ENCODE assay signal across 9 mouse cellular contexts in genomic region chr13:41357161-41357560, GRCm38 (mm10).
DNase-seq lines count a peak whose midpoint lies in the region; ATAC-seq lines count a peak whose summit lies in the region.
"Had no signal": no experiment of that assay in that cellular context is flagged by ENCODE, and none has a peak within 500 bp of the region (broad histone marks: within the 10 kb centered on the region; RNA-seq: fewer than 3 reads in every experiment).

No protein-coding gene starts in this region.

- no peaks in the 10 kb centered on the region for H3K36me3 ChIP-seq in liver, embryonic 13.5 days
- no peaks in the 10 kb centered on the region for H3K36me3 ChIP-seq in liver, embryonic 11.5 days (ENCODE audit: control insufficient read depth, insufficient read depth, low read length)
- no peaks in the 10 kb centered on the region for H3K36me3 ChIP-seq in forebrain, embryonic 12.5 days (replicated peaks)
- no peaks in the 10 kb centered on the region for H3K36me3 ChIP-seq in intestine, embryonic 15.5 days
- no peaks in the 10 kb centered on the region for H3K36me3 ChIP-seq in neural tube, embryonic 15.5 days

- H3K9me3 ChIP-seq in liver, embryonic 13.5 days (replicated peaks) = no peaks in the 10 kb centered on the region
- H3K9me3 ChIP-seq in liver, embryonic 11.5 days (ENCODE audit: control insufficient read depth, low read length) = no peaks in the 10 kb centered on the region
- H3K9me3 ChIP-seq in forebrain, embryonic 12.5 days = no peaks in the 10 kb centered on the region
- H3K9me3 ChIP-seq in intestine, embryonic 15.5 days = no peaks in the 10 kb centered on the region
- no peaks in the 10 kb centered on the region for H3K9me3 ChIP-seq in neural tube, embryonic 15.5 days (replicated peaks)

- no peak overlapping the region for H3K4me3 ChIP-seq in liver, embryonic 13.5 days (replicated peaks)
- H3K4me3 ChIP-seq in liver, embryonic 11.5 days (ENCODE audit: low read depth, low read length) = no peak overlapping the region
- H3K4me3 ChIP-seq in forebrain, embryonic 12.5 days (replicated peaks) = peak overlapping the region; percentile 58
- H3K4me3 ChIP-seq in intestine, embryonic 15.5 days (replicated peaks) = peak overlapping the region; percentile 69
- peak overlapping the region; percentile 68 for H3K4me3 ChIP-seq in neural tube, embryonic 15.5 days (replicated peaks)

- peaks cover 21% of the 10 kb centered on the region for H3K4me1 ChIP-seq in liver, embryonic 13.5 days (replicated peaks)
- peaks cover 8% of the 10 kb centered on the region for H3K4me1 ChIP-seq in liver, embryonic 11.5 days (replicated peaks; ENCODE audit: control insufficient read depth, insufficient read depth, low read length)
- peaks cover 64% of the 10 kb centered on the region for H3K4me1 ChIP-seq in forebrain, embryonic 12.5 days
- peaks cover 19% of the 10 kb centered on the region for H3K4me1 ChIP-seq in intestine, embryonic 15.5 days (replicated peaks)
- H3K4me1 ChIP-seq in neural tube, embryonic 15.5 days = peaks cover 64% of the 10 kb centered on the region

- H3K4me2 ChIP-seq in liver, embryonic 13.5 days = 0 out of 2 replicates have a peak overlapping the region, but pooled peaks have one; percentile 76
- H3K4me2 ChIP-seq in liver, embryonic 11.5 days = no peak overlapping the region; the same call in 1 of the 2 replicates
- peak overlapping the region; percentile 76 for H3K4me2 ChIP-seq in forebrain, embryonic 12.5 days
- H3K4me2 ChIP-seq in intestine, embryonic 15.5 days (replicated peaks) = peak overlapping the region; percentile 74
- peak overlapping the region; percentile 69 for H3K4me2 ChIP-seq in neural tube, embryonic 15.5 days

- H3K27me3 ChIP-seq in liver, embryonic 13.5 days = peaks cover 30% of the 10 kb centered on the region
- no peaks in the 10 kb centered on the region for H3K27me3 ChIP-seq in liver, embryonic 11.5 days (replicated peaks; ENCODE audit: control insufficient read depth, insufficient read depth, low read length)
- H3K27me3 ChIP-seq in forebrain, embryonic 12.5 days = no peaks in the 10 kb centered on the region
- H3K27me3 ChIP-seq in intestine, embryonic 15.5 days (replicated peaks) = no peaks in the 10 kb centered on the region
- H3K27me3 ChIP-seq in neural tube, embryonic 15.5 days (replicated peaks) = no peaks in the 10 kb centered on the region
- H3K27me3 ChIP-seq: Patski had no signal

- ATAC-seq in liver, embryonic 13.5 days (ENCODE audit: low read depth) = no peak
- no peak for ATAC-seq in liver, embryonic 11.5 days (replicated peaks; ENCODE audit: low FRiP score)
- ATAC-seq in forebrain, embryonic 12.5 days (ENCODE audit: low FRiP score) = no peak
- no peak for ATAC-seq in intestine, embryonic 15.5 days
- ATAC-seq in neural tube, embryonic 15.5 days (ENCODE audit: low FRiP score) = no peak
- no peak for ATAC-seq in erythroid progenitor cell, adult 5-6 weeks (replicated peaks; ENCODE audit: low FRiP score, poor library complexity, severe bottlenecking)
- ATAC-seq: Patski had no signal

- H3K9ac ChIP-seq in liver, embryonic 13.5 days = no peak overlapping the region
- H3K9ac ChIP-seq in liver, embryonic 11.5 days (ENCODE audit: low read depth, low read length) = no peak overlapping the region
- 0 out of 2 replicates have a peak overlapping the region, but pooled peaks have one; percentile 1 for H3K9ac ChIP-seq in forebrain, embryonic 12.5 days
- no peak overlapping the region for H3K9ac ChIP-seq in intestine, embryonic 15.5 days
- H3K9ac ChIP-seq in neural tube, embryonic 15.5 days (replicated peaks) = peak overlapping the region; percentile 71

- WGBS in liver, embryonic 13.5 days (ENCODE audit: insufficient replicate concordance) = 69% methylated on average over 4 of the region's 4 CpGs
- WGBS in liver, embryonic 11.5 days = 87% methylated on average over 4 of the region's 4 CpGs
- 63% methylated on average over 4 of the region's 4 CpGs for WGBS in forebrain, embryonic 12.5 days
- WGBS in intestine, embryonic 15.5 days = 61% methylated on average over 4 of the region's 4 CpGs
- WGBS in neural tube, embryonic 15.5 days = 33% methylated on average over 4 of the region's 4 CpGs

- no peak for DNase-seq in liver, embryonic 13.5 days
- no peak for DNase-seq in liver, embryonic 11.5 days (ENCODE audit: low spot score)
- DNase-seq in layer of hippocampus, postnatal 36 days = no peak
- DNase-seq in right cerebral cortex, postnatal 14 days = no peak

- no peak overlapping the region for H3K27ac ChIP-seq in liver, embryonic 13.5 days
- H3K27ac ChIP-seq in liver, embryonic 11.5 days (ENCODE audit: low read depth, low read length) = no peak overlapping the region
- no peak overlapping the region for H3K27ac ChIP-seq in forebrain, embryonic 12.5 days
- H3K27ac ChIP-seq in intestine, embryonic 15.5 days = no peak overlapping the region
- H3K27ac ChIP-seq in neural tube, embryonic 15.5 days (replicated peaks) = no peak overlapping the region

Comparison
In these comparisons a context has a peak if more than half of its experiments do, and no peak if none do; other contexts are left out.
1. H3K4me3 ChIP-seq: peak in forebrain, embryonic 12.5 days (single experiment), intestine, embryonic 15.5 days (single experiment) and neural tube, embryonic 15.5 days (single experiment); none in liver, embryonic 13.5 days (single experiment) and liver, embryonic 11.5 days (single experiment).
2. H3K9ac ChIP-seq: peak in forebrain, embryonic 12.5 days (single experiment) and neural tube, embryonic 15.5 days (single experiment); none in liver, embryonic 13.5 days (single experiment), liver, embryonic 11.5 days (single experiment) and intestine, embryonic 15.5 days (single experiment).